Mouse (Mus musculus): Measurements from ENCODE around the gene Uaca. TPM values are rescaled to one million over a fixed set of nuclear protein-coding genes. Genes with fewer than 3 reads are reported as not detected.

The Uaca gene
- polyA plus RNA-seq, 1 experiment, result 10.6 TPM

DNA sequence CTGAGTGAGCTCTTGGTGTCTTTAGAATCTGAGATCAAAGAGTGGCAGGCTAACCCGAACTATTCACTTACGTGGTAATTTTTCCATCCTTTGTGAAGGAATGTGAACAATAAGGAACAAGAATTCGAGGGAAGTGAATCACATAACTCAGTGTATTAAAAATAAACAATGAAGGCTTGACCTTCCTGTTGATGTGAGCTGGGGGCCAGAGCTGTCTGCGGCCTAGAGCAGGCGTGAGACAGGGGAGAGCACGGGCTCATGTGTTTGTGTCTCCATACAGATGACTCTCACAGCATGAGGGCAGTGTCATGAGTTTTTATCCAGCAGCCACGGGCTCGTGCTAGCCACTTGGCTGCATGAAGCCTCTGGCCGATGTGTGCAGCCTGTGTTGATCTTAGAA lies 54.4 kb downstream of the Uaca start:
- Histone ChIP-seq H3K27me3 (ENCODE audit: control insufficient read depth, insufficient read depth, insufficient read length) (no peaks in the 10 kb centered on the region), H3ac (ENCODE audit: control insufficient read depth, insufficient read length, low read depth) (no peak overlapping the region), H3K79me3 (ENCODE audit: low read depth) (no peaks in the 10 kb centered on the region), H3K36me3 (ENCODE audit: control insufficient read depth, insufficient read depth) (peaks cover 4% of the 10 kb centered on the region), H3K4me3 (ENCODE audit: insufficient read depth, poor library complexity, severe bottlenecking) (no peak overlapping the region), H3K79me2 (ENCODE audit: control insufficient read depth, insufficient read depth) (no peaks in the 10 kb centered on the region)
- TF ChIP-seq CEBPB (IDR thresholded peaks at IDR 0.05; ENCODE audit: low read depth), result no peak
- TF ChIP-seq MYOD1 (IDR thresholded peaks at IDR 0.05; ENCODE audit: control insufficient read depth, insufficient read length, low read depth), result no peak
- TF ChIP-seq USF1 (IDR thresholded peaks at IDR 0.05; ENCODE audit: low read depth), result no peak
- TF ChIP-seq MYOG (IDR thresholded peaks at IDR 0.05; ENCODE audit: control insufficient read depth, extremely low read depth, insufficient read length), result no peak
- TF ChIP-seq FOSL1 (IDR thresholded peaks at IDR 0.05; ENCODE audit: insufficient read depth, low read length, poor library complexity, severe bottlenecking), result no peak
- TF ChIP-seq CTCF (IDR thresholded peaks at IDR 0.05; ENCODE audit: control insufficient read depth, insufficient read depth, insufficient read length), result no peak
- no peak for TF ChIP-seq MAX (IDR thresholded peaks at IDR 0.05)

DNA sequence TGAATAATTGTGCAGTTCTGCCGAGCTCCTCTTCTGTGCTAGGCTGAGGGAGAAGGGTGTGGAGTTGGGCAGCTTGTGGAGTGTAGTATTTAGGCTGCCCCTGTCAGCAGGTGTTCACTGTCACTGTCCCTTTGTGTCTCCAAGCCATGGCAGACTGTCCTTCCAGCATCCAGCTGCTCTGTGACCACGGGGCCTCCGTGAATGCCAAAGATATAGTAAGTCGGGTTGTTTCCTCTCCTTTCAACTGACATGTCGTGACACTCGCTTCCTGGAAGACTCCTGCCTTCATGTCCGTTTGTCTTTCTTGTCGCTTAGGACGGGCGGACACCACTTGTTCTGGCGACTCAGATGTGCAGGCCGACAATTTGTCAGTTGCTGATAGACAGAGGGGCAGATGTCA lies 55.6 kb downstream of the Uaca start:
- Histone ChIP-seq H3ac (ENCODE audit: control insufficient read depth, insufficient read length, low read depth) (no peak overlapping the region), H3K4me3 (ENCODE audit: insufficient read depth, poor library complexity, severe bottlenecking) (no peak overlapping the region), H3K79me3 (ENCODE audit: low read depth) (no peaks in the 10 kb centered on the region), H3K36me3 (ENCODE audit: control insufficient read depth, insufficient read depth) (peaks cover 4% of the 10 kb centered on the region), H3K27me3 (ENCODE audit: control insufficient read depth, insufficient read depth, insufficient read length) (no peaks in the 10 kb centered on the region), H3K79me2 (ENCODE audit: control insufficient read depth, insufficient read depth) (no peaks in the 10 kb centered on the region)
- no peak for TF ChIP-seq CEBPB (IDR thresholded peaks at IDR 0.05; ENCODE audit: low read depth)
- no peak for TF ChIP-seq MAX (IDR thresholded peaks at IDR 0.05)
- no peak for TF ChIP-seq USF1 (IDR thresholded peaks at IDR 0.05; ENCODE audit: low read depth)
- no peak for TF ChIP-seq MYOD1 (IDR thresholded peaks at IDR 0.05; ENCODE audit: control insufficient read depth, insufficient read length, low read depth)
- TF ChIP-seq FOSL1 (IDR thresholded peaks at IDR 0.05; ENCODE audit: insufficient read depth, low read length, poor library complexity, severe bottlenecking), result no peak
- no peak for TF ChIP-seq CTCF (IDR thresholded peaks at IDR 0.05; ENCODE audit: control insufficient read depth, insufficient read depth, insufficient read length)
- no peak for TF ChIP-seq MYOG (IDR thresholded peaks at IDR 0.05; ENCODE audit: control insufficient read depth, extremely low read depth, insufficient read length)

DNA sequence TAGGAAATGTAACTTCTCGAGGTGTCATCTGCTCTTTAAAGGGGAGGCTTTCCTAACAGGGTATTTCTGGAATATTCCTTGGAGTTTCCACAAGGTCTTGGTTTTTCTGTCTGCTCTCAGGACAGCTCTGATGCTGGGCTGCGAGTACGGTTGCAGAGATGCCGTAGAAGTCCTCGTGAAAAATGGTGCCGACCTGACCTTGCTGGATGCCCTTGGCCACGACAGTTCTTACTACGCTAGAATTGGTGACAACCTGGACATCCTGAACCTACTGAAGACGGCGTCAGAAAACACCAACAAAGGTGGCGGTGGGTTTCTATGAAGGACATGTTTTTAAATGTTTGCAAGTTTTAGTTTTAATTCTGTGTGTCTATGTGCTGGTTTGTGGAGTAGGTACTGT lies 59.9 kb downstream of the Uaca start:
- no peak overlapping the region for H3ac ChIP-seq (ENCODE audit: control insufficient read depth, insufficient read length, low read depth)
- H3K27me3 ChIP-seq (ENCODE audit: control insufficient read depth, insufficient read depth, insufficient read length), result no peaks in the 10 kb centered on the region
- no peaks in the 10 kb centered on the region for H3K79me2 ChIP-seq (ENCODE audit: control insufficient read depth, insufficient read depth)
- TF ChIP-seq CEBPB (IDR thresholded peaks at IDR 0.05; ENCODE audit: low read depth), result no peak
- no peak for TF ChIP-seq USF1 (IDR thresholded peaks at IDR 0.05; ENCODE audit: low read depth)
- TF ChIP-seq MAX (IDR thresholded peaks at IDR 0.05), result no peak
- TF ChIP-seq CTCF (IDR thresholded peaks at IDR 0.05; ENCODE audit: control insufficient read depth, insufficient read depth, insufficient read length), result no peak
- H3K36me3 ChIP-seq (ENCODE audit: control insufficient read depth, insufficient read depth), result peaks cover 4% of the 10 kb centered on the region
- no peak overlapping the region for H3K4me3 ChIP-seq (ENCODE audit: insufficient read depth, poor library complexity, severe bottlenecking)
- no peaks in the 10 kb centered on the region for H3K79me3 ChIP-seq (ENCODE audit: low read depth)

DNA sequence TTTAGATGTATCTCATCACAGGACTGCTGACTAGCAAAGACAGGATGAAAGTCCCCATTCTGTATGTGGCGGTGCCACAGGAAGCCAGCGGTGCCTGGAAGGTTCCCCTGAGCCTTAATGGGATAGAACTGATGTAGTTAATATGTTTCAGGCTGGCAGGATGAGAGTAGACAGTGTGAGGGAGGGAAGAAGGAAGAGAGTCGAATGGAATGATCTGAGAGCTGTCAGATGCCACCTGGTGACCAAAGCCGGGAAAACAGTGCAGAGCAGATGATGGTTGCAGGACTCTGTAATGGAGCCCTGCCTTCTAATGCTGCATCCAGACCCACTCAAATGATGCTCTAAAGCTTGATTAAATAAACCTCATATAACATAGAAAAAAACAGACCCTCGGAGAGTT lies 63.5 kb downstream of the Uaca start:
- Histone ChIP-seq H3K27me3 (ENCODE audit: control insufficient read depth, insufficient read depth, insufficient read length) (no peaks in the 10 kb centered on the region), H3K36me3 (ENCODE audit: control insufficient read depth, insufficient read depth) (no peaks in the 10 kb centered on the region), H3ac (ENCODE audit: control insufficient read depth, insufficient read length, low read depth) (no peak overlapping the region), H3K79me2 (ENCODE audit: control insufficient read depth, insufficient read depth) (no peaks in the 10 kb centered on the region), H3K79me3 (ENCODE audit: low read depth) (no peaks in the 10 kb centered on the region), H3K4me3 (ENCODE audit: insufficient read depth, poor library complexity, severe bottlenecking) (no peak overlapping the region)
- TF ChIP-seq CTCF (IDR thresholded peaks at IDR 0.05; ENCODE audit: control insufficient read depth, insufficient read depth, insufficient read length), result peak; percentile 19
- TF ChIP-seq USF1 (IDR thresholded peaks at IDR 0.05; ENCODE audit: low read depth), result no peak

DNA sequence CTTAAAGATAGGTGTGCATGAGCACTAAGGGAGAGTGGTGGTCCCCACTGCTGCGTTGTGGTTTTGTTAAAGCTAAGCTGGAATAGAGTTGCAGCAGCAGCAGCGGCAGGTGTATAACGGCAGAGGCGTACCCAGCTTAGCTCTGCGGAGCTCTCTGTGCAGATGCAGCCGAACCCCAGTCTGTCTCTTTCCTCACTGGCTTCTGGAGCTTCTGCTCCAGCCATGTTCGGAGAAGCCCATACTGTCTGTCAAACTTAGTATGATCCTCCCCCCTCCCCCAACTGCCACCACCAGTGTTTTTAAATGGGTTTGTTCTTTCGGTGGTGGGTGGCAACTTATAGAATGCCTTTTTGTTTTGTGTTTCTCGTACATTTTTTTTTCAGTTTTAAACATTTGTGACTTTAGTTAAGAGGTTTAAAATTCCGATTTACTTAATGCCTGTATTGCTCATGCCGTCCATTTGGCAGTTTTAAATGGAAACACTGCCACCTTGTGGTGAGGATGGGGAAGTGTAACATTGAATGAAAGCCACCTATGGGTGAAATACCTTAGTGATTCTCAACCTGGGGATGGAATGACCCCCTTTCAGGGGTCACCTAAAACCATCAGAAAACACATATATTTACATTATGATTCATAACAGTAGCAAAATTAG lies 64.1 kb downstream of the Uaca start:
- no peaks in the 10 kb centered on the region for H3K79me3 ChIP-seq (ENCODE audit: low read depth)
- TF ChIP-seq CTCF (IDR thresholded peaks at IDR 0.05; ENCODE audit: control insufficient read depth, insufficient read depth, insufficient read length), result peak; percentile 14
- no peak for TF ChIP-seq CEBPB (IDR thresholded peaks at IDR 0.05; ENCODE audit: low read depth)
- no peaks in the 10 kb centered on the region for H3K79me2 ChIP-seq (ENCODE audit: control insufficient read depth, insufficient read depth)
- no peak overlapping the region for H3ac ChIP-seq (ENCODE audit: control insufficient read depth, insufficient read length, low read depth)
- H3K4me3 ChIP-seq (ENCODE audit: insufficient read depth, poor library complexity, severe bottlenecking), result no peak overlapping the region
- no peaks in the 10 kb centered on the region for H3K27me3 ChIP-seq (ENCODE audit: control insufficient read depth, insufficient read depth, insufficient read length)
- H3K36me3 ChIP-seq (ENCODE audit: control insufficient read depth, insufficient read depth), result no peaks in the 10 kb centered on the region

DNA sequence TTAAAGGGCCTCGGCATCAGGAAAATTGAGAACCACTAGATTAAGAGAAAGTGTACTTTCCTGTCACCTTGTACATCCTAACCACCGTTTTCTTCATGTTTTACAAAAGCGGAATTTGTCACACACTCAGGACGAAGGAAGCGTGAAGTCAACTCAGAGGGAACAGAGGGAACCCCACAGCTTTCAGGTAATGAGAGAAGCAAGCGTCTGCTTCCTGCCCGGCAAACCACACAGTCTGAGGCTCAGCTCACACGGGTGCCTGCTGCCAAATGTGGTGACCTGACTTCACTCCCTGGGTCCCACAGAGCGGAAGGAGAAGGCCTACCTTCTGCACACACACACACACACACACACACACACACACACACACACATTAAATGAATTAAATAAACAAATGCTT lies 64.7 kb downstream of the Uaca start:
- no peaks in the 10 kb centered on the region for H3K36me3 ChIP-seq (ENCODE audit: control insufficient read depth, insufficient read depth)

More for the DNA sequence above, 64.7 kb downstream of the Uaca start:
- Histone ChIP-seq H3ac (ENCODE audit: control insufficient read depth, insufficient read length, low read depth) (no peak overlapping the region), H3K79me3 (ENCODE audit: low read depth) (no peaks in the 10 kb centered on the region), H3K4me3 (ENCODE audit: insufficient read depth, poor library complexity, severe bottlenecking) (no peak overlapping the region), H3K27me3 (ENCODE audit: control insufficient read depth, insufficient read depth, insufficient read length) (no peaks in the 10 kb centered on the region), H3K79me2 (ENCODE audit: control insufficient read depth, insufficient read depth) (no peaks in the 10 kb centered on the region)
- TF ChIP-seq MYOD1 (IDR thresholded peaks at IDR 0.05; ENCODE audit: control insufficient read depth, insufficient read length, low read depth) (no peak), USF1 (IDR thresholded peaks at IDR 0.05; ENCODE audit: low read depth) (no peak), MYOG (IDR thresholded peaks at IDR 0.05; ENCODE audit: control insufficient read depth, extremely low read depth, insufficient read length) (no peak), CEBPB (IDR thresholded peaks at IDR 0.05; ENCODE audit: low read depth) (no peak), FOSL1 (IDR thresholded peaks at IDR 0.05; ENCODE audit: insufficient read depth, low read length, poor library complexity, severe bottlenecking) (no peak), CTCF (IDR thresholded peaks at IDR 0.05; ENCODE audit: control insufficient read depth, insufficient read depth, insufficient read length) (no peak), MAX (IDR thresholded peaks at IDR 0.05) (no peak)

Data from C2C12 (cell line).